Mouse (Mus musculus): ENCODE results near the gene Gm49027.

DNA sequence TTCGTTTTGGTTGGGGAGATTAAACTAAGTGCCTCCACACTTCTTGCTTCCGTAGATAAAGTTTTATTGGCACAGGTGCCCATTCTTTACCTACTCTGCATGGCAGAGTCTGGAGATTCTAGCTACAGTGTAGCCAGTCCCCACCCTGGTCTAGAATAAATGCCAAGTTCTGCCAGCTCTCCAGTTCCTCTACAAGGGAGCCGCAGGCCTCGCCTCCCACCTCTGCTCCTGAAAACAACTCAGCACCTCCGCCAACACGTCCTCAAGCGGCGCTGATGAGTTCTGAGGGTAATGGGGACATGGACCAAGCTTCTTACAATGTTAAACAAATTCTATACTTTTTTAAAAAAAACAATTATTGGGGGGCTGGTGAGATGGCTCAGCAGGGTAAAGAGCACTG is 34.3 kb upstream of the Gm49027 start:
- TF ChIP-seq CTCF (conservative IDR thresholded peaks at IDR 0.05 in 1 of 2, IDR thresholded peaks at IDR 0.05 in 1 of 2; ENCODE audit: low read depth in 2 of 2, low read length in 2 of 2) (no peak), ZKSCAN1 (IDR thresholded peaks at IDR 0.05; ENCODE audit: borderline replicate concordance, low read depth, low read length) (no peak), POLR2A (IDR thresholded peaks at IDR 0.05; ENCODE audit: low read depth, low read length) (no peak), BHLHE40 (IDR thresholded peaks at IDR 0.05; ENCODE audit: low read depth, low read length) (no peak), HCFC1 (IDR thresholded peaks at IDR 0.05; ENCODE audit: low read depth, low read length) (no peak), MEF2A (IDR thresholded peaks at IDR 0.05; ENCODE audit: borderline replicate concordance, low read depth, low read length) (no peak), TCF12 (IDR thresholded peaks at IDR 0.05; ENCODE audit: low read depth, low read length) (no peak), EP300 (IDR thresholded peaks at IDR 0.05; ENCODE audit: low read length) (no peak), ZNF384 (IDR thresholded peaks at IDR 0.05; ENCODE audit: low read depth, low read length) (no peak)
